ENCODE assay signal across 9 mouse cellular contexts in the genomic region with DNA sequence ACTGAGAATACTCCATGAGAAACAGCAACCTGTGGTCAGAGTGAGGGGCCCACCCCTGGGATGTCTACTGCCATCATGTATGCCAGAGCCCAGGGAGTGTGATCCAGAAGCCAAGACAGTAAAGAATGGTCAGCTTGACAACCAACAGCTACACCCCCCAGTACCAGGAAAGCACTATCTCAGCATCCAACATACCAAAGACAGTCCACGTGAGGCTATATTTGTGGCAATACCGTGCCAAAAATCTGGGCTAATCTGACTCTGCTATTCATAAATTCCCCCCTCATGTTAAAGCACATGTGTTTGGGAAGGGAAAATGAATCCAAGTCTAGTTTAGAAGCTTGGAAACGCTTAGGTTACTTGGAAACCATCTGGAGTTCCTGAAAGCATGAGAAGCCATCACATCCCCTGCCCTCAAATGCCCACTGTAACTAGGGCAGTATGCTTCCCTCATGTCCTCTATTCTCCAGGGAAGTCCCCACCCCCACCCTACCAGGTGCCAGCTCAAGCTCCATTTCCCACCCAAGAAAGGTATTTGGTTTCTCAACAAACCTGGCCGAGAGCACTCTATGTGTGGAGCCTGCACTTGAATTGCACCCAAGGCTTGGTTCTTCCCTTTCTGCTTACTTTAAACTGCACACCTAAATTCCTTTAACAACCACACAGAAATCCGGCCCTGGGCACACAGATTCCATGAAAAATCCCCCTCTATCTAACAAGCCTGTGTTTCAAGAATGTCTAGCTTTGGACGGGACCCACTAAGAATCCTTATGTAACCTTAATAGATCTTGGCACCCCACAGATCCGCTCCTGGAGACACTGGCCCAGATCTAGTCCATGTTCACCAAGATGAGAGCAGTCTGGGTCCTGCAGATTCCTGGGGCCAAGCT. TPM values are rescaled to one million over a fixed set of nuclear protein-coding genes. Genes with fewer than 3 reads are reported as not detected.
DNase-seq lines count a peak whose midpoint lies in the region; ATAC-seq lines count a peak whose summit lies in the region.
"Had no signal": no experiment of that assay in that cellular context is flagged by ENCODE, and none has a peak within 500 bp of the region (broad histone marks: within the 10 kb centered on the region; RNA-seq: fewer than 3 reads in every experiment).

No protein-coding gene starts in this region.

- H3K9me3 ChIP-seq in forebrain, embryonic 13.5 days (replicated peaks), result no peaks in the 10 kb centered on the region
- no peaks in the 10 kb centered on the region for H3K9me3 ChIP-seq in limb, embryonic 13.5 days
- no peaks in the 10 kb centered on the region for H3K9me3 ChIP-seq in neural tube, embryonic 15.5 days (replicated peaks)

- 58% methylated on average over 7 of the region's 7 CpGs for WGBS in forebrain, embryonic 13.5 days
- 53% methylated on average over 7 of the region's 7 CpGs for WGBS in limb, embryonic 13.5 days
- WGBS in neural tube, embryonic 15.5 days, result 54% methylated on average over 7 of the region's 7 CpGs

- no peak for ATAC-seq in forebrain, embryonic 13.5 days
- ATAC-seq in limb, embryonic 13.5 days (ENCODE audit: low FRiP score, low read depth), result no peak
- ATAC-seq in neural tube, embryonic 15.5 days (ENCODE audit: low FRiP score), result peak; percentile 21; the same call in 1 of the 2 replicates
- ATAC-seq in activated CD4-positive, CD25-positive, alpha-beta regulatory T cell, adult 4 months, result no peak

- peak overlapping the region; percentile 93 for H3K4me2 ChIP-seq in forebrain, embryonic 13.5 days
- H3K4me2 ChIP-seq in limb, embryonic 13.5 days (replicated peaks), result peak overlapping the region; percentile 97
- H3K4me2 ChIP-seq in neural tube, embryonic 15.5 days, result peak overlapping the region; percentile 86

- H3K4me3 ChIP-seq in forebrain, embryonic 13.5 days, result peak overlapping the region; percentile 85
- peak overlapping the region; percentile 85 for H3K4me3 ChIP-seq in limb, embryonic 13.5 days
- peak overlapping the region; percentile 71 for H3K4me3 ChIP-seq in neural tube, embryonic 15.5 days (replicated peaks)

- H3K27ac ChIP-seq in forebrain, embryonic 13.5 days, result no peak overlapping the region
- no peak overlapping the region for H3K27ac ChIP-seq in limb, embryonic 13.5 days
- no peak overlapping the region for H3K27ac ChIP-seq in neural tube, embryonic 15.5 days (replicated peaks)

- no peaks in the 10 kb centered on the region for H3K27me3 ChIP-seq in forebrain, embryonic 13.5 days
- peaks cover 25% of the 10 kb centered on the region for H3K27me3 ChIP-seq in limb, embryonic 13.5 days
- H3K27me3 ChIP-seq in neural tube, embryonic 15.5 days (replicated peaks), result no peaks in the 10 kb centered on the region

- peak; percentile 21 for DNase-seq in layer of hippocampus, adult 11-12 months (ENCODE audit: low spot score)
- no peak for DNase-seq in layer of hippocampus, postnatal 10 days (ENCODE audit: low spot score in 2 of 2)
- DNase-seq in urinary bladder, postnatal 4 days (ENCODE audit: low spot score in 2 of 2), result no peak
- DNase-seq in spleen, postnatal 10 days (ENCODE audit: low spot score in 2 of 2), result no peak

- peaks cover 19% of the 10 kb centered on the region for H3K4me1 ChIP-seq in forebrain, embryonic 13.5 days
- H3K4me1 ChIP-seq in limb, embryonic 13.5 days, result peaks cover 16% of the 10 kb centered on the region
- peaks cover 24% of the 10 kb centered on the region for H3K4me1 ChIP-seq in neural tube, embryonic 15.5 days

- peak overlapping the region; percentile 91 for H3K9ac ChIP-seq in forebrain, embryonic 13.5 days
- H3K9ac ChIP-seq in limb, embryonic 13.5 days, result peak overlapping the region; percentile 87; the same call in 1 of the 2 replicates
- peak overlapping the region; percentile 87 for H3K9ac ChIP-seq in neural tube, embryonic 15.5 days (replicated peaks)

- H3K36me3 ChIP-seq in forebrain, embryonic 13.5 days (ENCODE audit: poor library complexity, severe bottlenecking), result no peaks in the 10 kb centered on the region
- no peaks in the 10 kb centered on the region for H3K36me3 ChIP-seq in limb, embryonic 13.5 days
- H3K36me3 ChIP-seq in neural tube, embryonic 15.5 days, result no peaks in the 10 kb centered on the region

RNA-seq across cellular contexts. Expression of gene Arhgap44, which starts 1.5 kb away (rescaled TPM):
- 100 to 1,000 TPM in 1 of 2 experiments, 10 to 100 TPM in 1; 98.4 to 100 TPM for total RNA-seq in layer of hippocampus, postnatal 10 days (2021)
- 5.3 and 6.0 TPM in 2 replicates for polyA plus RNA-seq in forebrain, embryonic 13.5 days (2015; fragmentation: Nextera tagmentation; extraction: Ambion mirVana)
- 4.6 and 5.5 TPM in 2 replicates for polyA plus RNA-seq in limb, embryonic 13.5 days (2015; fragmentation: Nextera tagmentation; extraction: Ambion mirVana)
- 18.7 TPM in 2 replicates for polyA plus RNA-seq in neural tube, embryonic 15.5 days (2015; fragmentation: Nextera tagmentation; extraction: Ambion mirVana)
- polyA plus RNA-seq in activated CD4-positive, CD25-positive, alpha-beta regulatory T cell, adult 4 months (2017; shearing (Covaris generic)), result under 1 TPM in 1 of 2 experiments, not detected in 1; 0.25 TPM

RNA-seq across cellular contexts. Expression of gene 1700086D15Rik, which starts 1.5 kb away (rescaled TPM):
- total RNA-seq in layer of hippocampus, postnatal 10 days (2021), result 1 to 10 TPM; 2.9 to 4.8 TPM
- 0.16 TPM in 1 of 2 replicates, not detected in the other for polyA plus RNA-seq in forebrain, embryonic 13.5 days (2015; fragmentation: Nextera tagmentation; extraction: Ambion mirVana)
- polyA plus RNA-seq in limb, embryonic 13.5 days (2015; fragmentation: Nextera tagmentation; extraction: Ambion mirVana), result 0.13 TPM in 1 of 2 replicates, not detected in the other
- 0.14 and 0.22 TPM in 2 replicates for polyA plus RNA-seq in neural tube, embryonic 15.5 days (2015; fragmentation: Nextera tagmentation; extraction: Ambion mirVana)
- not detected for polyA plus RNA-seq in activated CD4-positive, CD25-positive, alpha-beta regulatory T cell, adult 4 months (2017; shearing (Covaris generic))
- polyA plus RNA-seq: small intestine, adult 2 months had no signal
